Mouse (Mus musculus): ENCODE results near the gene Prkar1b. TPM values are rescaled to one million over a fixed set of nuclear protein-coding genes. Genes with fewer than 3 reads are reported as not detected.
A peak's percentile ranks its signal among the peaks of the same experiment; 100 is the strongest.

Gene Prkar1b
- total and polyA plus RNA-seq, 2 experiments from 2014 or later = 303 to 392 TPM

DNA sequence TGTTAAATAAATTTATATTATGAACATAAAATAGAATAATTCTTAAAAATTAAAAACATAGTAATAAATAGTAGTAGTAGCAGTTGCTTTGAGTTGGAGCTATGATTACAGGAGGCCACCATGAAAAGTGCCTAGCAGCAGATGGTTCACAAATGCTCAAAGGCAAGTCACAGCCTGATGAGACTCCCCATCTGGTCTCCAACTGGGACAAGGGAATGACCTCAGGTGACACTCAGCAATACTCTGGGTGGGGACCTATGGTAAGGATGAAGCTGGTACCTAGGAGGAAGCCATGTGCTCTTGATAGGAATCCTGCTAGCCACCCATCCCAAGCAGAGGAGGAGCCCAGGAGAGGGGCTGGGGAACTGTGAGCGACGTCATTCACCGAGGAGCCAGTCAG lies 24.1 kb downstream of the Prkar1b start:
- Histone ChIP-seq H3K4me2 (ENCODE audit: low read depth) (no peak overlapping the region), H3K4me3 (ENCODE audit: low read depth, low read length) (no peak overlapping the region), H3K9me3 (ENCODE audit: low read length) (no peaks in the 10 kb centered on the region), H3K27ac (ENCODE audit: low read depth, low read length) (no peak overlapping the region), H3K27me3 (ENCODE audit: insufficient read depth, low read length) (no peaks in the 10 kb centered on the region), H3K36me3 (ENCODE audit: insufficient read depth) (peaks cover 25% of the 10 kb centered on the region), H3K4me1 (ENCODE audit: insufficient read depth) (peaks cover 18% of the 10 kb centered on the region), H3K9ac (no peak overlapping the region)
- no peak for TF ChIP-seq CTCF (IDR thresholded peaks at IDR 0.05; ENCODE audit: low read depth)
- DNase-seq (no peak), ATAC-seq (no peak)
- WGBS = 80% methylated on average over 3 of the region's 3 CpGs

DNA sequence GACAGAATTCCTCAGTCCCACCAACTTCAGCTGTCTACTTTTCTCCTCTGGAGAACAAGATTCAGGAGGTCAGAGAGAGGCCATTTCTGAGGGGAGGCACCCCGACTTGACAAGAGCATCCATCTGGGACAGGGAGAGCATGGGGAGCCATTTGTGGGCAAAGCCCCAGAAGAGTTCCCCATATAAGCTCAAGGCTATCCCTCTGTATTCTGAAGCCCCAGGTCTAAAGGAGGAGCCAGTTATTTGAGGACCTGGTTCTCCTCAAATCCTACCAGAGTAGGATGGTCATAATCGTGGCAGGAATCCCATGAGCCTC lies 30.9 kb downstream of the Prkar1b start:
- TF ChIP-seq CTCF (IDR thresholded peaks at IDR 0.05; ENCODE audit: low read depth) = no peak
- Histone ChIP-seq H3K4me1 (ENCODE audit: insufficient read depth) (no peaks in the 10 kb centered on the region), H3K36me3 (ENCODE audit: insufficient read depth) (peaks cover 18% of the 10 kb centered on the region), H3K27me3 (ENCODE audit: insufficient read depth, low read length) (no peaks in the 10 kb centered on the region), H3K27ac (ENCODE audit: low read depth, low read length) (no peak overlapping the region), H3K9me3 (ENCODE audit: low read length) (no peaks in the 10 kb centered on the region), H3K9ac (no peak overlapping the region), H3K4me3 (ENCODE audit: low read depth, low read length) (no peak overlapping the region), H3K4me2 (ENCODE audit: low read depth) (no peak overlapping the region)
- ATAC-seq = no peak
- DNase-seq = no peak
- 72% methylated on average over 2 of the region's 2 CpGs for WGBS

DNA sequence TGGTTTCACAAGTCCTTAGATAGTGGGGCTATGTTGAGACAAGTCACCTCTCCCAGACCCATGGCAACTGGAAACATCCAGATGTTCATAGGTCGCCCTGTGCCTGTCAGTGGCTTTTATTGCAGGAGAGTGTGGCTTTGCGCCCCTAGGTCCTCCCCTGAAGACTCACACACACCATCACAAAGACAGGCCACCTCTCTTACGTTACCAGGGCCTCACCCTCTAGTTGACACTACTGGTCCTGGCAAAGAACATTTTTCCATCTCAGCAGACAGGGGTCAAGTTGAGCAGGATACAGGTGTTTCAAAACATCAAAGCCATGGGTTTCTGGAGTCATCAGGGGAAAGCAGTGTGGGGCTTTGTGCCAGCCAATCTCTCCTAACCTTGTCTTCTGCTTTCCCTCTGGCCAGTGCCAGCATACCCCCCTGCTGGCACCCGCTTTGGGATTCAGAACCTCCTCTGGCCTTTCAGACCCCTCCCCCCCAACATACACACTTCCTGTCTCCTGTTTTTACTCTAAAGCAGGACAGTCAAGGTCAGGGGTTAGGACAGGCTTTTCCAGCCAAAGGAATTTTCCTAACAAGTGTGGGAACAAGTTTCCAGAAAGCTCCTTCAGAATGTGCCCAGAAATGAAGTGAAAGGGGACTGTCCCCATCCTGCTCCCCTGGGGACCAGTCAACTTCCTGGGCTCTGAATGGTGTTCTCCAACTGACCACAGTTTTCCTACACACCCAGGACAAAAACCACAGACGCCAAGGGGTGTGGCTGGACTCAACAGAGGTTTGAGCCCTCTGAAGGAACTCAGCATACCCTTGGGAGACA lies 31.5 kb downstream of the Prkar1b start:
- H3K4me1 ChIP-seq (ENCODE audit: insufficient read depth) = no peaks in the 10 kb centered on the region
- no peak for DNase-seq

DNA sequence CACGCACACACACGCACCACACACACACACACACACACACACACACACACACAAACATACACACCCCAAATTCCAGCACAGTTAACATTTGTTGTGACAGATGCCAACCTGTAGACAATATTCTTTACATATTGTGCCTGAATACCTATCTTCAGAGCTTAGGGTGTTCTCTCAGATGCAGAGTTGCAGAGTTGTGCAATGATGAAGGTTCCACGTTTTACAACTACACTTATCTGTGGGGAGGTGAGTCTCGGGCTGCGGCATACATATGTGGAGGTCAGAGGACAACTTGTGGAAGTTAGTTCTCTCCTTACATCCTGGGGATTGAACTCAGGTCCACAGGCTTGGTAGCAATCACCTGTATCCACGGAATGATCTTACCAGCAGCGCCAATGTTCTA lies 34.3 kb downstream of the Prkar1b start:
- 96% methylated on average over 7 of the region's 7 CpGs for WGBS
- DNase-seq (no peak), ATAC-seq (no peak)
- Histone ChIP-seq H3K4me1 (ENCODE audit: insufficient read depth) (no peaks in the 10 kb centered on the region), H3K27me3 (ENCODE audit: insufficient read depth, low read length) (no peaks in the 10 kb centered on the region), H3K9me3 (ENCODE audit: low read length) (no peaks in the 10 kb centered on the region), H3K4me3 (ENCODE audit: low read depth, low read length) (no peak overlapping the region), H3K36me3 (ENCODE audit: insufficient read depth) (peaks cover 3% of the 10 kb centered on the region; the same call in 1 of the 2 replicates), H3K27ac (ENCODE audit: low read depth, low read length) (no peak overlapping the region), H3K9ac (no peak overlapping the region), H3K4me2 (ENCODE audit: low read depth) (no peak overlapping the region)
- no peak for TF ChIP-seq CTCF (IDR thresholded peaks at IDR 0.05; ENCODE audit: low read depth)

More for the DNA sequence above, 31.5 kb downstream of the Prkar1b start:
- Histone ChIP-seq H3K4me2 (ENCODE audit: low read depth) (no peak overlapping the region), H3K4me3 (ENCODE audit: low read depth, low read length) (no peak overlapping the region), H3K9me3 (ENCODE audit: low read length) (no peaks in the 10 kb centered on the region), H3K27me3 (ENCODE audit: insufficient read depth, low read length) (no peaks in the 10 kb centered on the region), H3K27ac (ENCODE audit: low read depth, low read length) (no peak overlapping the region), H3K36me3 (ENCODE audit: insufficient read depth) (peaks cover 18% of the 10 kb centered on the region), H3K9ac (no peak overlapping the region)
- no peak for ATAC-seq
- WGBS = 77% methylated on average over 5 of the region's 5 CpGs
- TF ChIP-seq CTCF (IDR thresholded peaks at IDR 0.05; ENCODE audit: low read depth) = no peak

DNA sequence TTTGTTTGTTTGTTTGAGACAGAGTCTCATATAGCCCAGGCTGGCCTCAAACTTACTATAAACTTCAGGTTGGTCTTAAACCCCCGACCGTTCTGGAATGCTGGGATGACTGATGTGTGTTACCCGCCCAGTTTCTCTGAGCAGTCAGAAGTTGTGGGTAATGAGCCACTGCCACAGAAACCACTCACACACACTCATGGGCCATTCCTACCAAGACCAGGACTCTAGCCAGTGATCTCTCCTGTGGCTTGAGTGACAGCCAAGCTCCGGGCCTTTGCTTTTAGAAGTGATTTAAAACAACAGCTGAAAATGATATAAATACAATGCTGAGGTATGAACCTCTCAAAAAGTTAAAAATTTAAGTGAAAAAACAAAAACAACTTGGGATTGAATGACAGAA lies 34.9 kb downstream of the Prkar1b start:
- Histone ChIP-seq H3K4me1 (ENCODE audit: insufficient read depth) (no peaks in the 10 kb centered on the region), H3K9ac (no peak overlapping the region), H3K4me3 (ENCODE audit: low read depth, low read length) (no peak overlapping the region), H3K36me3 (ENCODE audit: insufficient read depth) (peaks cover 3% of the 10 kb centered on the region; the same call in 1 of the 2 replicates), H3K27me3 (ENCODE audit: insufficient read depth, low read length) (no peaks in the 10 kb centered on the region), H3K4me2 (ENCODE audit: low read depth) (no peak overlapping the region), H3K27ac (ENCODE audit: low read depth, low read length) (no peak overlapping the region), H3K9me3 (ENCODE audit: low read length) (no peaks in the 10 kb centered on the region)
- no peak for DNase-seq
- no peak for TF ChIP-seq CTCF (IDR thresholded peaks at IDR 0.05; ENCODE audit: low read depth)
- WGBS = 85% methylated on average over 4 of the region's 4 CpGs
- no peak for ATAC-seq

DNA sequence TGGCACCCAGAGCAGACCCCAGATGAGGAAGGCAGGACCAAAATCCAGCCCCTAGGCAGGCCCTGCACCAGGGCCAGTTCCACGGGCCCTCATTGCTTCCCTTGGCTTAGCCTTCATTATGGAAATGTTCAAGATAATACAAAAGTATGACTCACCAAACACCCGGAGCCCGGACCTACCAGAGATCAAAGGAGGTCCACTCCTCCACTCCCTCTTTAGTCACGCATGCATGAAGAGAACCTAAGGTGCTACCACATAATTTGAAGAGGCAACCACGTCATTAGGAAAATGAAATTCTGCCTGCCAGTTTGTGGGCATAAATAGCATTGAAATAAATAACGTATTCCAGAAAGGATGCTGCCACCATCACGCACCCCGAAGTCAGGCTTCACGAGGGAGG lies 37.4 kb downstream of the Prkar1b start:
- H3K36me3 ChIP-seq (ENCODE audit: insufficient read depth) = 0 out of 2 replicates have a peak, but pooled peaks cover 12% of the 10 kb centered on the region
- no peaks in the 10 kb centered on the region for H3K27me3 ChIP-seq (ENCODE audit: insufficient read depth, low read length)
- no peaks in the 10 kb centered on the region for H3K4me1 ChIP-seq (ENCODE audit: insufficient read depth)
- no peak for TF ChIP-seq CTCF (IDR thresholded peaks at IDR 0.05; ENCODE audit: low read depth)
- ATAC-seq (no peak), DNase-seq (peak; percentile 20)
- 63% methylated on average over 9 of the region's 9 CpGs for WGBS
- no peaks in the 10 kb centered on the region for H3K9me3 ChIP-seq (ENCODE audit: low read length)
- H3K27ac ChIP-seq (ENCODE audit: low read depth, low read length) = peak overlapping the region; percentile 74
- H3K9ac ChIP-seq = no peak overlapping the region
- H3K4me3 ChIP-seq (ENCODE audit: low read depth, low read length) = no peak overlapping the region
- H3K4me2 ChIP-seq (ENCODE audit: low read depth) = no peak overlapping the region

DNA sequence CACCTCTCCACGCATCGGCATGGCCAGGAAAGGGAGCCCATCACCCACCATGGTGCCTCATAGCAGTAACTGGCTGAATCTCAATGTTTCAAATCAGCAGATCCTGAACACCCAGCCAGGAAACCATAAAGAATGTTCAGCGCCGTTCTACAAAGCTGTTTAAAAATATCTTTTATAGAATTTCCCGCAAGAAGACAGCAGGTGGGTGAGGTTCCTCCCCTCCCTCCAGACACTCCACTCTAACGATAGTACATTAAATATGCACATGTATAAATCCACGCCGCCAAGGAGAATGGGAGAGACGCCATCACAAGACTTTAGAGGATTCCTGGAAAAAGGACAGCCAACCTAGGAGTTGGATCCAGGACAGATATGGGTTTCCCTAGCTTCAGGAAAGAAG lies 37.8 kb downstream of the Prkar1b start:
- 29% methylated on average over 9 of the region's 9 CpGs for WGBS

More for the DNA sequence above, 37.8 kb downstream of the Prkar1b start:
- Histone ChIP-seq H3K9me3 (ENCODE audit: low read length) (no peaks in the 10 kb centered on the region), H3K9ac (no peak overlapping the region), H3K27me3 (ENCODE audit: insufficient read depth, low read length) (no peaks in the 10 kb centered on the region), H3K4me1 (ENCODE audit: insufficient read depth) (no peaks in the 10 kb centered on the region), H3K4me3 (ENCODE audit: low read depth, low read length) (no peak overlapping the region), H3K27ac (ENCODE audit: low read depth, low read length) (peak overlapping the region; percentile 74), H3K4me2 (ENCODE audit: low read depth) (no peak overlapping the region), H3K36me3 (ENCODE audit: insufficient read depth) (0 out of 2 replicates have a peak, but pooled peaks cover 14% of the 10 kb centered on the region)
- ATAC-seq (peak; percentile 84), DNase-seq (peak; percentile 60)
- no peak for TF ChIP-seq CTCF (IDR thresholded peaks at IDR 0.05; ENCODE audit: low read depth)
